Mouse (Mus musculus) hindbrain, embryonic 16.5 days (tissue): Measurements from ENCODE around the gene Tpp1. TPM values are rescaled to one million over a fixed set of nuclear protein-coding genes. Genes with fewer than 3 reads are reported as not detected.

Experiments used
- ATAC-seq: fragments of 200-750 bp; cut with Nextera tagmentation; 2 replicates; pipeline ENCODE4 v1.8.0; 2017; ENCODE audit warnings: moderate TSS enrichment, moderate library complexity
- H3K27ac ChIP-seq: fragments of 300-500 bp; sonication (generic); 2 replicates; pipeline ENCODE4 v1.5.1; 2014; ENCODE audit warnings: low read depth, mild to moderate bottlenecking, control low read depth, low read length, moderate library complexity
- H3K27me3 ChIP-seq: fragments of 300-500 bp; sonication (generic); replicated peaks from 2 replicates; pipeline ENCODE4 v1.6.1; 2014; ENCODE audit warnings: low read length; ENCODE audit not compliant: control insufficient read depth, insufficient read depth
- H3K36me3 ChIP-seq: fragments of 300-500 bp; sonication (generic); 2 replicates; pipeline ENCODE4 v1.6.1; 2014; ENCODE audit warnings: mild to moderate bottlenecking, low read length, moderate library complexity, mixed read lengths; ENCODE audit not compliant: control insufficient read depth, insufficient read depth
- H3K4me1 ChIP-seq: fragments of 300-500 bp; sonication (generic); 2 replicates; pipeline ENCODE4 v1.6.1; 2014; ENCODE audit warnings: low read depth, low read length; ENCODE audit not compliant: control insufficient read depth, insufficient read depth
- H3K4me2 ChIP-seq: fragments of 300-500 bp; sonication (generic); 2 replicates; pipeline ENCODE4 v1.6.1; 2014; ENCODE audit warnings: mild to moderate bottlenecking, low read length, control low read depth, moderate library complexity
- H3K4me3 ChIP-seq: fragments of 300-500 bp; sonication (generic); 2 replicates; pipeline ENCODE4 v1.5.1; 2014; ENCODE audit warnings: mild to moderate bottlenecking, low read length, control low read depth, moderate library complexity
- H3K9ac ChIP-seq: fragments of 300-500 bp; sonication (generic); 2 replicates; pipeline ENCODE4 v1.6.1; 2014; ENCODE audit warnings: low read depth, mild to moderate bottlenecking, control low read depth, low read length, moderate library complexity
- H3K9me3 ChIP-seq: fragments of 300-500 bp; sonication (generic); 2 replicates; pipeline ENCODE4 v1.6.1; 2014; ENCODE audit warnings: mild to moderate bottlenecking, low read length, moderate library complexity; ENCODE audit not compliant: control insufficient read depth
- WGBS: fragments of 180-500 bp; shearing (Covaris S2); extraction: QIAGEN DNeasy Blood & Tissue Kit; methylation state at CpG from one replicate; pipeline ENCODE4 v1.1.7; 2014; 5-methylcytosine and 5-hydroxymethylcytosine counted together
- polyA plus RNA-seq: library from polyadenylated mRNA; unstranded; fragments of >200 nt; fragmentation: Nextera tagmentation; extraction: Ambion mirVana; gene quantifications from 2 replicates; pipeline ENCODE4 v1.2.1, GENCODE M21; 2015

Gene Tpp1
- polyA plus RNA-seq, 1 experiment from 2014 or later = 58.1 TPM

- no peaks in the 10 kb centered on the region for H3K27me3 ChIP-seq
- no peak overlapping the region for H3K4me3 ChIP-seq
- 35% methylated on average over 4 of the region's 4 CpGs for WGBS
- no peaks in the 10 kb centered on the region for H3K9me3 ChIP-seq
- H3K36me3 ChIP-seq = peaks cover 24% of the 10 kb centered on the region
- H3K27ac ChIP-seq = no peak overlapping the region
- H3K4me1 ChIP-seq = peaks cover 44% of the 10 kb centered on the region
- no peak overlapping the region for H3K9ac ChIP-seq
- H3K4me2 ChIP-seq = peak overlapping the region; percentile 23
- ATAC-seq = no peak
These were observed 31.8 kb upstream of the Tpp1 start for GRCm38 (mm10) chr7:105783861-105784260.

DNA sequence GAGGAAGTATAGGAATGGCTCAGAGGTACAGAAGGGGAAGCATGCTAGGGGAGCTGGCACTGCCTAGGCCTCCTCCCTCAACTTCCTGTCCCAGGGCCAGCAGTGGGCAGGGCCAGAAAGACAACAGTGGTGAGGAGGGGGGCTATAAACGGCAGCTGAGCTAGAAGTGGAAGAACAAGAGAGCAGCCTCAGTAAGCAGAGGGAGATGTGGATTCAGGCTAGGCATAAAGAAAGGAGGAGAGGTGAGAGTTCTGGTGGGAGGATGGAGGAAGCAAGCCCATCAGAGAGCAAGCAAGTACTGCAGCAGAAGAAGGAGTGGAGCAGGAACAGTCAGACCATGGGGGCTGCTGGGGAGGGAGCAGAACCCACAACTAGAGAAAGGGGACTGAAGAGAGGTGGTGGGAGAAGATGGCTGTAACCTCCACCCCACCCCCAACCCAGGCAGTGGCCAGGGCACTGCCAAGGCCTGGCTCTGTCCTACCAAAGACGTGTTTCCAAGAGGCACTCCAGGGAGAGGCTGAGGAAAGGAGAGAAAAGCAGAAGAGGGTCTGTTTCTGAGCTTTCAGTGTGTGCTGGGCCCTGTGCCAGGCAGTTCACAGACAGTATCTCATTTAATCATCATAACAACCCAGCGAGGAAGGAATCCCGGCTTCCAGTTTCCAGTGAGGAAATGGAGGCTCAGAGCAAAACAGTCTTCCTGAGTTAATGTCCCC is 26.7 kb upstream of the Tpp1 start:
- Histone ChIP-seq H3K36me3 (peaks cover 29% of the 10 kb centered on the region), H3K9me3 (no peaks in the 10 kb centered on the region), H3K9ac (peak overlapping the region; percentile 50), H3K4me3 (no peak overlapping the region), H3K4me1 (peaks cover 46% of the 10 kb centered on the region), H3K27ac (peak overlapping the region; percentile 76), H3K4me2 (peak overlapping the region; percentile 33), H3K27me3 (no peaks in the 10 kb centered on the region)
- peak; percentile 66 for ATAC-seq
- WGBS = 21% methylated on average over 4 of the region's 4 CpGs

GRCm38 (mm10) chr7:105777797-105778552 is 25.9 kb upstream of the Tpp1 start:
- peak overlapping the region; percentile 33 for H3K4me2 ChIP-seq
- H3K9ac ChIP-seq = peak overlapping the region; percentile 45
- peaks cover 27% of the 10 kb centered on the region for H3K36me3 ChIP-seq
- no peaks in the 10 kb centered on the region for H3K9me3 ChIP-seq
- ATAC-seq = peak; percentile 22; the same call in 1 of the 2 replicates
- no peak overlapping the region for H3K4me3 ChIP-seq
- H3K27ac ChIP-seq = peak overlapping the region; percentile 76
- H3K27me3 ChIP-seq = no peaks in the 10 kb centered on the region
- peaks cover 40% of the 10 kb centered on the region for H3K4me1 ChIP-seq
- WGBS = 43% methylated on average over 13 of the region's 13 CpGs

DNA sequence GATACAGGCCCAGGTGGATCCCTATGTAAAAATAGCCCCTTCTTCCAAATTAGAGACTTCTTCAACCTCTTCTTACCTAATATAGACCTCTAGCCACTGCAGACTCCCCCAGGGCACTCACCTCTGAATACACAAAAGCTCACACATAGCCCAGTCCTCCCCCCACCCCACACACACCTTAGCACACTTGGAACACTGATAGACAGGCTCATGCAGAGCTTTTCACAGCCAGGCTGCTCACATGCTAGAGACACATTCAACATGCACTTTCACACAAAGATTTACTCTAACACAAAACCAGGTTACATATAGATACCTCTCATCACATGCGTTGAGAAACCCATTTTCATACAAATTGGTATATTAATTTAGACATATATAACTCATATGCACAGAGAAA is 25.3 kb upstream of the Tpp1 start:
- Histone ChIP-seq H3K4me2 (no peak overlapping the region), H3K9ac (no peak overlapping the region), H3K27ac (no peak overlapping the region), H3K4me1 (peaks cover 38% of the 10 kb centered on the region), H3K9me3 (no peaks in the 10 kb centered on the region), H3K36me3 (peaks cover 34% of the 10 kb centered on the region), H3K27me3 (no peaks in the 10 kb centered on the region), H3K4me3 (no peak overlapping the region)
- no peak for ATAC-seq
- 84% methylated on average over 1 of the region's 1 CpGs for whole genome bisulfite sequencing

GRCm38 (mm10) chr7:105776026-105776425 is 24.0 kb upstream of the Tpp1 start:
- WGBS = 94% methylated on average over 2 of the region's 2 CpGs
- no peak overlapping the region for H3K4me3 ChIP-seq
- no peaks in the 10 kb centered on the region for H3K27me3 ChIP-seq
- H3K27ac ChIP-seq = no peak overlapping the region
- no peaks in the 10 kb centered on the region for H3K9me3 ChIP-seq
- peaks cover 41% of the 10 kb centered on the region for H3K4me1 ChIP-seq
- peaks cover 38% of the 10 kb centered on the region for H3K36me3 ChIP-seq
- H3K4me2 ChIP-seq = no peak overlapping the region
- no peak for ATAC-seq
- no peak overlapping the region for H3K9ac ChIP-seq

GRCm38 (mm10) chr7:105774661-105775060 is 22.6 kb upstream of the Tpp1 start:
- Histone ChIP-seq H3K27ac (no peak overlapping the region), H3K9me3 (no peaks in the 10 kb centered on the region), H3K4me3 (no peak overlapping the region), H3K36me3 (peaks cover 27% of the 10 kb centered on the region), H3K4me2 (no peak overlapping the region), H3K27me3 (no peaks in the 10 kb centered on the region), H3K4me1 (peaks cover 44% of the 10 kb centered on the region), H3K9ac (no peak overlapping the region)
- 28% methylated on average over 8 of the region's 8 CpGs for WGBS
- no peak for ATAC-seq

DNA sequence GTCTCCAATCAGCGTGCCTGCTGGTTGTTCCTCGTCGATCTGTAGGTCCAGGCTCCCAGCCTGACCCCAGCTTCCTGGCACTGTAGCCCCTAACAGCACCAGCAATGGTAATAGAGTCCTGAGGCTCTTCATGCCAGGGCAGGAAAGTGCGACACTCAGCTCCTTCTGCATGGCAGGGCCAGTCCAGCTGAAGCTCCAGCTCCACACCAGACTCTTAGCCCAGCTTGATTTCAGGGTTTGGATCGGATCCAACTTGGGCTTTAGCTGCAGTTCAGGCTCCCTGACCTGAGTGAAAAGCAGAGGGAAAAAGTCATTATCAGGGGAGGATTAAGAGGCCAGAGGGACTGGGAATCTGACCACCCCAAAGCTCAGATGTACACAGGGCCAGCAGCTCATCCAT is 21.0 kb upstream of the Tpp1 start:
- Histone ChIP-seq H3K9me3 (no peaks in the 10 kb centered on the region), H3K9ac (no peak overlapping the region), H3K27ac (0 out of 2 replicates have a peak overlapping the region, but pooled peaks have one; percentile 8), H3K4me1 (peaks cover 37% of the 10 kb centered on the region), H3K4me2 (no peak overlapping the region), H3K36me3 (peaks cover 25% of the 10 kb centered on the region), H3K27me3 (no peaks in the 10 kb centered on the region), H3K4me3 (no peak overlapping the region)
- ATAC-seq = 0 out of 2 replicates have a peak, but pooled peaks have one; percentile 5
- WGBS = 84% methylated on average over 5 of the region's 5 CpGs

DNA sequence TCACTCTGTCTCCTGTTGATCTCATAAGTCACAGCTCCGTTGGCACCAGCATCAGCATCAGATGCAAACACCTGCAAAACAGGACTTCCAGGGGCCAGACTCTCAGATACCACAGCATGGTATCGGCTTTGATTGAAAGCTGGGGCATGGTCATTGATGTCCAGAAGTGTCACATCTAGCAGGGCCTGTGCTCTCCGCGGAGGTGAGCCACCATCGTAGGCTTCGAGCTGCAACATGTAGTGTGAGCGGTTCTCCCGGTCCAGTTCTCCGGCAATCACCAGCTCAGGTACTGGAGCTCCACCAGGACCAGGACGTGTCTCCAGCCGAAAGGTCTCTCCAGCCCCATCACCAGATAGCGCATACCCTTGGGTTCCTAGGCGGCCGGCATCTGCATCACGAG is 20.3 kb upstream of the Tpp1 start:
- peaks cover 37% of the 10 kb centered on the region for H3K4me1 ChIP-seq
- H3K9ac ChIP-seq = no peak overlapping the region
- H3K9me3 ChIP-seq = no peaks in the 10 kb centered on the region
- no peak overlapping the region for H3K4me2 ChIP-seq
- H3K36me3 ChIP-seq = peaks cover 25% of the 10 kb centered on the region
- H3K27me3 ChIP-seq = no peaks in the 10 kb centered on the region
- WGBS = 97% methylated on average over 15 of the region's 15 CpGs
- no peak overlapping the region for H3K27ac ChIP-seq
- ATAC-seq = no peak
- H3K4me3 ChIP-seq = no peak overlapping the region

- 84% methylated on average over 3 of the region's 3 CpGs for WGBS
- H3K4me1 ChIP-seq = peaks cover 29% of the 10 kb centered on the region
- ATAC-seq = no peak
- H3K27me3 ChIP-seq = no peaks in the 10 kb centered on the region
- H3K4me3 ChIP-seq = no peak overlapping the region
- no peak overlapping the region for H3K27ac ChIP-seq
- H3K36me3 ChIP-seq = peaks cover 33% of the 10 kb centered on the region
- no peaks in the 10 kb centered on the region for H3K9me3 ChIP-seq
- no peak overlapping the region for H3K4me2 ChIP-seq
- no peak overlapping the region for H3K9ac ChIP-seq
These were observed 17.9 kb upstream of the Tpp1 start for GRCm38 (mm10) chr7:105769959-105770358.
